ENCODE assay signal across 8 mouse cellular contexts in the genomic region with DNA sequence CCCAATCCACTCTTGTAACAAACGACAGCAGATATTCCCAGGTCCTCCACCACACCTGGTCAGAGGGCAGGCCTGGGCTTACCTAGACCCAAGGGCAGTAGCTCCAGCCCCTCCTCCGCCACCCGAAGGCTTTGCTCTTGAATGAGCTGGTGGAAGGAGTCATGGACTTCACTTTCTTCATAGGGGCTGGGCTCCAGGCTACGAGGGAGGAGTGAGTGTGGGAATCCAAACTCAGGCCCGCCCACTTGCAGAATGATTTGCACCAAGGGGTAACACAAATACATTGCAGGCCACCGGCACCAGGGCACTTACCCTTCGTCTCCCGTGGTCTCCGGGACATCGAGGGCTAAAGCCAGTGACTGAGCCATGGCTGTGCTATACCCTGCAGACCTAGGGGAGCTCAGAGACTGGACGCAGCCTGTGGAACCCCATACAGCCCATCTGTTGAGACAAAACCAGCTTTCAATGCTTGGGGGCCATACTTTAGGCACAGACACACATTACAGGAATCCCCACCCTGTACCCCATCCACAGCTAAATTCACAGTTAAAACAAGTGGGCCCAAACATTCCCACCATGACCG. TPM values are rescaled to one million over a fixed set of nuclear protein-coding genes. Genes with fewer than 3 reads are reported as not detected.
DNase-seq lines count a peak whose midpoint lies in the region; ATAC-seq and TF ChIP-seq lines count a peak whose summit lies in the region.
"Had no signal": no experiment of that assay in that cellular context is flagged by ENCODE, and none has a peak within 500 bp of the region (broad histone marks: within the 10 kb centered on the region; RNA-seq: fewer than 3 reads in every experiment).

No protein-coding gene starts in this region.

- 63% methylated on average over 12 of the region's 12 CpGs for WGBS in heart, embryonic 10.5 days
- WGBS in kidney, postnatal 0 days = 24% methylated on average over 12 of the region's 12 CpGs

- H3K27me3 ChIP-seq in heart, embryonic 10.5 days (ENCODE audit: insufficient read depth, poor library complexity, severe bottlenecking) = peaks cover 29% of the 10 kb centered on the region
- H3K27me3 ChIP-seq in kidney, postnatal 0 days (ENCODE audit: insufficient read depth, low read length) = no peaks in the 10 kb centered on the region

- H3K4me2 ChIP-seq in kidney, postnatal 0 days (ENCODE audit: low read length) = peak overlapping the region; percentile 97

- H3K36me3 ChIP-seq in heart, embryonic 10.5 days = peaks cover 46% of the 10 kb centered on the region
- peaks cover 25% of the 10 kb centered on the region for H3K36me3 ChIP-seq in kidney, postnatal 0 days (ENCODE audit: insufficient read depth, low read length)

- DNase-seq in CD4-positive helper T cell, adult 2 months (ENCODE audit: low read depth, low spot score) = peak; percentile 38
- DNase-seq in NIH3T3 (ENCODE audit: low read depth) = peak; percentile 60
- peak; percentile 78 for DNase-seq in heart, embryonic 10.5 days (ENCODE audit: low spot score)
- DNase-seq in kidney, postnatal 0 days (ENCODE audit: low spot score) = peak; percentile 79
- DNase-seq in mesoderm, embryonic 11.5 days (ENCODE audit: low read depth, low spot score) = peak; percentile 28
- DNase-seq in retina, embryonic 14.5 days (ENCODE audit: low spot score) = no peak
- DNase-seq in right cerebral cortex, postnatal 4 days = no peak

- peak overlapping the region; percentile 68 for H3K9ac ChIP-seq in kidney, postnatal 0 days (ENCODE audit: low read depth, low read length)

- H3K4me3 ChIP-seq in heart, embryonic 10.5 days = peak overlapping the region; percentile 79
- H3K4me3 ChIP-seq in kidney, postnatal 0 days (replicated peaks; ENCODE audit: low read depth, low read length) = peak overlapping the region; percentile 46

- peak overlapping the region; percentile 93 for H3K27ac ChIP-seq in heart, embryonic 10.5 days
- H3K27ac ChIP-seq in kidney, postnatal 0 days = peak overlapping the region; percentile 99

- no peak for TF ChIP-seq CTCF in kidney, postnatal 0 days (IDR thresholded peaks at IDR 0.05; ENCODE audit: low read depth)

- peaks cover 63% of the 10 kb centered on the region for H3K4me1 ChIP-seq in heart, embryonic 10.5 days
- H3K4me1 ChIP-seq in kidney, postnatal 0 days (replicated peaks; ENCODE audit: insufficient read depth, low read length) = peaks cover 36% of the 10 kb centered on the region

- no peak; the same call in 1 of the 2 replicates for ATAC-seq in kidney, postnatal 0 days (replicated peaks; ENCODE audit: low FRiP score, low read depth)

- H3K9me3 ChIP-seq in heart, embryonic 10.5 days = no peaks in the 10 kb centered on the region
- H3K9me3 ChIP-seq in kidney, postnatal 0 days (replicated peaks; ENCODE audit: low read length) = no peaks in the 10 kb centered on the region

RNA-seq across cellular contexts. Expression of a gene that starts 2.9 kb away (rescaled TPM):
- 3.7 and 3.9 TPM in 2 replicates for polyA plus RNA-seq in heart, embryonic 10.5 days (2016; fragmentation: Nextera tagmentation; extraction: Ambion mirVana)
- polyA plus RNA-seq in kidney, postnatal 0 days (2015; fragmentation: Nextera tagmentation; extraction: Ambion mirVana) = 2.3 and 3.6 TPM in 2 replicates

RNA-seq across cellular contexts. Expression of a gene that starts 3.1 kb away (rescaled TPM):
- polyA plus RNA-seq in heart, embryonic 10.5 days (2016; fragmentation: Nextera tagmentation; extraction: Ambion mirVana) = 30.6 and 33.3 TPM in 2 replicates
- 38.8 and 39.2 TPM in 2 replicates for polyA plus RNA-seq in kidney, postnatal 0 days (2015; fragmentation: Nextera tagmentation; extraction: Ambion mirVana)

RNA-seq across cellular contexts. Expression of a gene that starts 18.5 kb away (rescaled TPM):
- 4.3 and 4.8 TPM in 2 replicates for polyA plus RNA-seq in heart, embryonic 10.5 days (2016; fragmentation: Nextera tagmentation; extraction: Ambion mirVana)
- polyA plus RNA-seq in kidney, postnatal 0 days (2015; fragmentation: Nextera tagmentation; extraction: Ambion mirVana) = not detected in 2 replicates

RNA-seq across cellular contexts. Expression of a gene that starts 30.5 kb away (rescaled TPM):
- polyA plus RNA-seq in heart, embryonic 10.5 days (2016; fragmentation: Nextera tagmentation; extraction: Ambion mirVana) = 1.1 TPM in 2 replicates
- polyA plus RNA-seq in kidney, postnatal 0 days (2015; fragmentation: Nextera tagmentation; extraction: Ambion mirVana) = 0.19 and 0.21 TPM in 2 replicates
- polyA plus RNA-seq: large intestine, adult 2 months had no signal

RNA-seq across cellular contexts. Expression of a gene that starts 30.5 kb away (rescaled TPM):
- 68.1 and 76.3 TPM in 2 replicates for polyA plus RNA-seq in heart, embryonic 10.5 days (2016; fragmentation: Nextera tagmentation; extraction: Ambion mirVana)
- 107 and 115 TPM in 2 replicates for polyA plus RNA-seq in kidney, postnatal 0 days (2015; fragmentation: Nextera tagmentation; extraction: Ambion mirVana)

Comparison
In these comparisons a context has a peak if more than half of its experiments do, and no peak if none do; other contexts are left out.
1. DNase-seq: peak in CD4-positive helper T cell, adult 2 months (single experiment), NIH3T3 (single experiment), heart, embryonic 10.5 days (single experiment), kidney, postnatal 0 days (single experiment) and mesoderm, embryonic 11.5 days (single experiment); none in retina, embryonic 14.5 days (single experiment) and right cerebral cortex, postnatal 4 days (single experiment).